ENCODE assay signal across 24 mouse cellular contexts in the genomic region with DNA sequence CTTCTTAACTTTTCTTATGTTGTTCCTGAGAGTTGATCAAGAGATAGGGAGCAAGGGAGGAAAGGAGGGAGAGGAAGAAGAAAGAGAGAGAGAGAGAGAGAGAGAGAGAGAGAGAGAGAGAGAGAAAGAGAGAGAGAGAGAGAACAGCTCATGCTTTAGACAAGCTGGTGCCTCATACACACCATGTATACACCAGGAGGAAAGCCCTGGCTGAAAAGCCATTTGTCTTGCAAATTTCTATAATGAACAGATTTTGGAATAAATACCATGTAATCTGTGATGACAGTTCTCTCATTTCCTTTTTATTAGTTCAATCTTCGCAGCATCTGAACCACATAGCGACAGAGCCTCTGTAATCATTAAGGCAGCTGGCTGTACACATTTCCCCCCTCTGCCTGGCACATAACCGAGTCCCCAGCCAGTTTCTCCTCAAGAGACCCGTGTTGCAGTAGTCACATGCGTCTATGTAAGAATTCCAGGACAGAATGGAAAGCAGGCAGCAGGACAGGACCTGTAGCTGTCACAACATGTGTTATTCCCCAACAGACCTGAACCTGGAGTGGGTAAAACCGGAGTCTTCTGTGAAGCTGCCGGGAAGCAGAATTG.
DNase-seq lines count a peak whose midpoint lies in the region; ATAC-seq lines count a peak whose summit lies in the region.
"Had no signal": no experiment of that assay in that cellular context is flagged by ENCODE, and none has a peak within 500 bp of the region (broad histone marks: within the 10 kb centered on the region; RNA-seq: fewer than 3 reads in every experiment).

No protein-coding gene starts in this region.

- DNase-seq in frontal cortex, postnatal 10 days (ENCODE audit: low spot score in 2 of 2) = no peak
- DNase-seq in urinary bladder, postnatal 36 days (ENCODE audit: low spot score in 2 of 2) = no peak
- DNase-seq in urinary bladder, postnatal 25 days (ENCODE audit: low spot score) = no peak
- DNase-seq: adrenal gland, postnatal 10 days; cerebellum, adult 11-12 months; cerebellum, postnatal 14 days; embryo, embryonic 11 days; gastrocnemius, postnatal 36 days; kidney, adult 18-20 months; liver, embryonic 13.5 days; lung, postnatal 36 days; retina, postnatal 1 day; thymus, adult 18-20 months had no signal

- no peak overlapping the region for H3K4me2 ChIP-seq in midbrain, embryonic 12.5 days (replicated peaks)
- no peak overlapping the region for H3K4me2 ChIP-seq in midbrain, embryonic 15.5 days
- H3K4me2 ChIP-seq in forebrain, embryonic 16.5 days (ENCODE audit: low read length) = no peak overlapping the region
- H3K4me2 ChIP-seq: limb, embryonic 13.5 days; liver, embryonic 13.5 days; lung, embryonic 14.5 days; stomach, embryonic 15.5 days had no signal

- H3K27ac ChIP-seq in midbrain, embryonic 12.5 days (replicated peaks) = no peak overlapping the region
- no peak overlapping the region for H3K27ac ChIP-seq in midbrain, embryonic 15.5 days
- H3K27ac ChIP-seq in forebrain, embryonic 16.5 days (ENCODE audit: low read length) = no peak overlapping the region
- H3K27ac ChIP-seq: hindbrain, embryonic 10.5 days; kidney, postnatal 0 days; limb, embryonic 13.5 days; liver, embryonic 13.5 days; stomach, embryonic 15.5 days had no signal

- 0 out of 2 replicates have a peak, but pooled peaks have one; percentile 11 for ATAC-seq in frontal cortex, adult (ENCODE audit: low TSS enrichment)
- ATAC-seq in midbrain, embryonic 12.5 days (ENCODE audit: low FRiP score, low read depth) = peak; percentile 88
- no peak; the same call in 1 of the 2 replicates for ATAC-seq in midbrain, embryonic 15.5 days (replicated peaks)
- peak; percentile 69; the same call in 1 of the 2 replicates for ATAC-seq in forebrain, embryonic 16.5 days
- no peak for ATAC-seq in megakaryocyte progenitor cell, adult 5-6 weeks (replicated peaks; ENCODE audit: poor library complexity)
- ATAC-seq: Patski had no signal

- 50% methylated on average over 7 of the region's 7 CpGs for WGBS in midbrain, embryonic 12.5 days
- WGBS in midbrain, embryonic 15.5 days = 34% methylated on average over 7 of the region's 7 CpGs
- WGBS in forebrain, embryonic 16.5 days = 32% methylated on average over 7 of the region's 7 CpGs

- no peaks in the 10 kb centered on the region for H3K36me3 ChIP-seq in midbrain, embryonic 12.5 days
- H3K36me3 ChIP-seq in midbrain, embryonic 15.5 days (replicated peaks) = no peaks in the 10 kb centered on the region
- H3K36me3 ChIP-seq in forebrain, embryonic 16.5 days (ENCODE audit: control insufficient read depth, insufficient read depth) = no peaks in the 10 kb centered on the region
- H3K36me3 ChIP-seq: hindbrain, embryonic 10.5 days; limb, embryonic 13.5 days; liver, embryonic 13.5 days; stomach, embryonic 15.5 days had no signal

- H3K27me3 ChIP-seq in midbrain, embryonic 12.5 days = no peaks in the 10 kb centered on the region
- no peaks in the 10 kb centered on the region for H3K27me3 ChIP-seq in midbrain, embryonic 15.5 days (replicated peaks)
- no peaks in the 10 kb centered on the region for H3K27me3 ChIP-seq in forebrain, embryonic 16.5 days (replicated peaks; ENCODE audit: control insufficient read depth, insufficient read depth, low read length)
- H3K27me3 ChIP-seq: limb, embryonic 13.5 days; liver, embryonic 13.5 days; Patski; stomach, embryonic 15.5 days had no signal

- H3K4me3 ChIP-seq in midbrain, embryonic 12.5 days = no peak overlapping the region
- H3K4me3 ChIP-seq in midbrain, embryonic 15.5 days = no peak overlapping the region
- no peak overlapping the region for H3K4me3 ChIP-seq in forebrain, embryonic 16.5 days (replicated peaks; ENCODE audit: low read length)
- H3K4me3 ChIP-seq: hindbrain, embryonic 10.5 days; limb, embryonic 13.5 days; liver, embryonic 13.5 days; stomach, embryonic 15.5 days had no signal

- H3K4me1 ChIP-seq in midbrain, embryonic 12.5 days = peaks cover 11% of the 10 kb centered on the region; the same call in 1 of the 2 replicates
- peaks cover 13% of the 10 kb centered on the region; the same call in 1 of the 2 replicates for H3K4me1 ChIP-seq in midbrain, embryonic 15.5 days
- peaks cover 16% of the 10 kb centered on the region for H3K4me1 ChIP-seq in forebrain, embryonic 16.5 days (replicated peaks; ENCODE audit: control insufficient read depth, insufficient read depth, low read length)
- H3K4me1 ChIP-seq: hindbrain, embryonic 10.5 days; liver, embryonic 13.5 days had no signal

- H3K9ac ChIP-seq in midbrain, embryonic 12.5 days (replicated peaks) = no peak overlapping the region
- H3K9ac ChIP-seq in midbrain, embryonic 15.5 days = no peak overlapping the region
- H3K9ac ChIP-seq in forebrain, embryonic 16.5 days (replicated peaks; ENCODE audit: low read depth, low read length) = no peak overlapping the region
- H3K9ac ChIP-seq: limb, embryonic 13.5 days; liver, embryonic 13.5 days; lung, embryonic 14.5 days; stomach, embryonic 15.5 days had no signal

- H3K9me3 ChIP-seq in midbrain, embryonic 12.5 days = no peaks in the 10 kb centered on the region
- H3K9me3 ChIP-seq in midbrain, embryonic 15.5 days = no peaks in the 10 kb centered on the region
- H3K9me3 ChIP-seq in forebrain, embryonic 16.5 days (ENCODE audit: control insufficient read depth, low read length) = no peaks in the 10 kb centered on the region
- H3K9me3 ChIP-seq: hindbrain, embryonic 10.5 days; limb, embryonic 13.5 days; liver, embryonic 13.5 days; stomach, embryonic 15.5 days had no signal

Comparison
In these comparisons a context has a peak if more than half of its experiments do, and no peak if none do; other contexts are left out.
1. ATAC-seq: peak in frontal cortex, adult (single experiment), midbrain, embryonic 12.5 days (single experiment) and forebrain, embryonic 16.5 days (single experiment); none in midbrain, embryonic 15.5 days (single experiment) and megakaryocyte progenitor cell, adult 5-6 weeks (single experiment).